Mouse (Mus musculus) E14TG2a.4 (cell line): ENCODE results near the gene Vwa3b.

ENCODE experiments used
- CTCF ChIP-seq: conservative IDR thresholded peaks from 2 replicates; pipeline ENCODE4 v1.5.1; 2014; ENCODE audit warnings: low read length
- NANOG ChIP-seq: IDR thresholded peaks from 2 replicates; pipeline ENCODE4 v1.6.1; 2014; ENCODE audit warnings: borderline replicate concordance, low read length, mixed read lengths

DNA sequence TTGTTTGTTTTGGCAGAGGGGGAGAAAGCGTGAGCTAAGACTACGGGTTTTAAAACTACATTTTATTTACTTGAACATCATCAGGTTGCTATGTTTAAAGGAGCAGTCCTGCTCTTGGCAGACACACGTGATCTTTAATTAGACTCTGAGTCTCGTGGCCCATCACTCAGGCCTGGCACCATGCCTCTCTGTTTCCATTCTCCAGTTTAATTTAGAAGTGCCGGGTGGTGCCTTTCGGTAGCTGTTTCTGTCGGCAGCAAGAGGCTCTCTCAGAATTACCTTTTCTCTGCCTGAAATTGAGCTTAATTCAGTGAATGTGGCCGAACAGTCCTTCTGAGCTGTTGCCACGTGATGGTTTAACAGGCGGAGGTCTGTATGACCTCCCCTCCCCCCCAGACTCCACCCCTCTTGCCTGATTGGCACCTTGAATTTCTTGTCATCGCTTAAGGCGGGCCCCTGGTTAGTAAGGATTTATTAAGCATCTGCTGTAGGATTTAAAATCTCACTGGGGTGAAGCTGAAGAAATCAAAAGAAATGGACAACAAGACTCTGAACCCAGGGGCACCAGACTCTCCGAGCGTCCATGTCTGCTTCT, 51.7 kb downstream of the Vwa3b start:
- TF ChIP-seq CTCF (no peak), NANOG (no peak)
